Comparison of ENCODE assay signal across 8 mouse cellular contexts in genomic region chr15:79828366-79829035, GRCm38 (mm10). TPM values are rescaled to one million over a fixed set of nuclear protein-coding genes. Genes with fewer than 3 reads are reported as not detected.
DNase-seq lines count a peak whose midpoint lies in the region; ATAC-seq and TF ChIP-seq lines count a peak whose summit lies in the region.

No protein-coding gene starts in this region.

- H3K4me1 ChIP-seq in heart, embryonic 12.5 days (replicated peaks), result peaks cover 51% of the 10 kb centered on the region
- peaks cover 38% of the 10 kb centered on the region for H3K4me1 ChIP-seq in heart, embryonic 16.5 days (ENCODE audit: control insufficient read depth, insufficient read depth, low read length)
- H3K4me1 ChIP-seq in liver, embryonic 11.5 days (replicated peaks; ENCODE audit: control insufficient read depth, insufficient read depth, low read length), result peaks cover 18% of the 10 kb centered on the region
- no peaks in the 10 kb centered on the region for H3K4me1 ChIP-seq in stomach, postnatal 0 days (replicated peaks; ENCODE audit: control insufficient read depth, insufficient read depth)

- no peak overlapping the region for H3K27ac ChIP-seq in heart, embryonic 12.5 days (ENCODE audit: poor library complexity, severe bottlenecking)
- H3K27ac ChIP-seq in heart, embryonic 16.5 days (ENCODE audit: low read length), result no peak overlapping the region
- H3K27ac ChIP-seq in liver, embryonic 11.5 days (ENCODE audit: low read depth, low read length), result no peak overlapping the region
- no peak overlapping the region for H3K27ac ChIP-seq in stomach, postnatal 0 days (replicated peaks)

- H3K36me3 ChIP-seq in heart, embryonic 12.5 days, result peaks cover 42% of the 10 kb centered on the region
- H3K36me3 ChIP-seq in heart, embryonic 16.5 days (ENCODE audit: control insufficient read depth, insufficient read depth), result peaks cover 21% of the 10 kb centered on the region
- peaks cover 14% of the 10 kb centered on the region for H3K36me3 ChIP-seq in liver, embryonic 11.5 days (ENCODE audit: control insufficient read depth, insufficient read depth, low read length)
- H3K36me3 ChIP-seq in stomach, postnatal 0 days (ENCODE audit: control insufficient read depth, insufficient read depth, low read length), result peaks cover 19% of the 10 kb centered on the region

- H3K4me2 ChIP-seq in heart, embryonic 12.5 days, result peak overlapping the region; percentile 46
- peak overlapping the region; percentile 39; the same call in 1 of the 2 replicates for H3K4me2 ChIP-seq in heart, embryonic 16.5 days (ENCODE audit: low read depth, low read length)
- H3K4me2 ChIP-seq in liver, embryonic 11.5 days, result peak overlapping the region; percentile 43
- no peak overlapping the region for H3K4me2 ChIP-seq in stomach, postnatal 0 days (replicated peaks; ENCODE audit: low read depth)

- intact Hi-C loops in heart, postnatal 25 days (cut with DNase I), result loop anchor here (2.0 kb wide), 1 partner anchor 74 kb away; no protein-coding TSS in a partner anchor

- 0 out of 2 replicates have a peak, but pooled peaks have one; percentile 19 for ATAC-seq in heart, embryonic 12.5 days (ENCODE audit: insufficient number of reproducible peaks, low FRiP score)
- ATAC-seq in heart, embryonic 16.5 days (replicated peaks; ENCODE audit: extremely low read depth, insufficient read depth, low FRiP score), result no peak
- ATAC-seq in liver, embryonic 11.5 days (replicated peaks; ENCODE audit: low FRiP score), result no peak
- no peak for ATAC-seq in stomach, postnatal 0 days (ENCODE audit: low FRiP score, low TSS enrichment)
- no peak for ATAC-seq in erythroid progenitor cell, adult 5-6 weeks (replicated peaks; ENCODE audit: low FRiP score, poor library complexity, severe bottlenecking)

- WGBS in heart, embryonic 12.5 days, result 49% methylated on average over 46 of the region's 46 CpGs
- 54% methylated on average over 46 of the region's 46 CpGs for WGBS in heart, embryonic 16.5 days
- 51% methylated on average over 46 of the region's 46 CpGs for WGBS in liver, embryonic 11.5 days
- 57% methylated on average over 46 of the region's 46 CpGs for WGBS in stomach, postnatal 0 days

- no peaks in the 10 kb centered on the region for H3K27me3 ChIP-seq in heart, embryonic 12.5 days (replicated peaks)
- H3K27me3 ChIP-seq in heart, embryonic 16.5 days (ENCODE audit: control insufficient read depth, insufficient read depth, low read length), result no peaks in the 10 kb centered on the region
- peaks cover 2% of the 10 kb centered on the region; the same call in 1 of the 2 replicates for H3K27me3 ChIP-seq in liver, embryonic 11.5 days (replicated peaks; ENCODE audit: control insufficient read depth, insufficient read depth, low read length)
- H3K27me3 ChIP-seq in stomach, postnatal 0 days (ENCODE audit: control insufficient read depth, insufficient read depth, low read length), result no peaks in the 10 kb centered on the region

- 0 out of 2 replicates have a peak overlapping the region, but pooled peaks have one; percentile 9 for H3K4me3 ChIP-seq in heart, embryonic 12.5 days
- no peak overlapping the region for H3K4me3 ChIP-seq in heart, embryonic 16.5 days (ENCODE audit: low read length)
- H3K4me3 ChIP-seq in liver, embryonic 11.5 days (ENCODE audit: low read depth, low read length), result no peak overlapping the region
- no peak overlapping the region for H3K4me3 ChIP-seq in stomach, postnatal 0 days (ENCODE audit: low read depth, low read length)

- H3K9ac ChIP-seq in heart, embryonic 12.5 days, result no peak overlapping the region
- H3K9ac ChIP-seq in heart, embryonic 16.5 days (ENCODE audit: low read length), result peak overlapping the region; percentile 17; the same call in 1 of the 2 replicates
- H3K9ac ChIP-seq in liver, embryonic 11.5 days (ENCODE audit: low read depth, low read length), result no peak overlapping the region
- peak overlapping the region; percentile 31; the same call in 1 of the 2 replicates for H3K9ac ChIP-seq in stomach, postnatal 0 days (ENCODE audit: low read length)

- H3K9me3 ChIP-seq in heart, embryonic 12.5 days (replicated peaks), result no peaks in the 10 kb centered on the region
- no peaks in the 10 kb centered on the region for H3K9me3 ChIP-seq in heart, embryonic 16.5 days (replicated peaks; ENCODE audit: control insufficient read depth, low read length)
- H3K9me3 ChIP-seq in liver, embryonic 11.5 days (ENCODE audit: control insufficient read depth, low read length), result no peaks in the 10 kb centered on the region
- H3K9me3 ChIP-seq in stomach, postnatal 0 days (ENCODE audit: control insufficient read depth, low read length), result no peaks in the 10 kb centered on the region

- TF ChIP-seq CTCF in stomach, postnatal 0 days (IDR thresholded peaks at IDR 0.05; ENCODE audit: low read depth), result peak; percentile 65

- TF ChIP-seq EP300 in stomach, postnatal 0 days (optimal IDR thresholded peaks at IDR 0.05), result no peak

- DNase-seq in heart, postnatal 25 days (ENCODE audit: low spot score), result no peak
- DNase-seq in thymus, postnatal 14 days, result peak; percentile 44
- DNase-seq in thymus, adult 18-20 months, result no peak
- DNase-seq in liver, embryonic 11.5 days (ENCODE audit: low spot score), result no peak
- peak; percentile 46 for DNase-seq in stomach, postnatal 0 days (ENCODE audit: low spot score)

RNA-seq across cellular contexts. Expression of gene Npcd, which starts 5.5 kb away (rescaled TPM):
- polyA plus RNA-seq in heart, embryonic 12.5 days (2016; fragmentation: Nextera tagmentation; extraction: Ambion mirVana), result 0.21 TPM in 1 of 2 replicates, not detected in the other
- total RNA-seq in heart, postnatal 25 days (2021), result under 1 TPM in 1 of 2 experiments, not detected in 1; 0.26 TPM
- polyA plus RNA-seq in heart, embryonic 16.5 days (2015; fragmentation: Nextera tagmentation; extraction: Ambion mirVana), result not detected in 2 replicates
- not detected in 2 replicates for polyA plus RNA-seq in liver, embryonic 11.5 days (2014; fragmentation: Nextera tagmentation; extraction: Ambion mirVana)
- polyA plus RNA-seq in stomach, postnatal 0 days (2015; fragmentation: Nextera tagmentation; extraction: Ambion mirVana), result 0.81 TPM in 1 of 2 replicates, not detected in the other
- total RNA-seq in erythroid progenitor cell, adult 5-6 weeks (2015; ENCODE audit: low replicate concordance), result not detected in 2 replicates
- not detected in 2 replicates for total RNA-seq in erythroid progenitor cell, adult 5-6 weeks (2017; ENCODE audit: low replicate concordance)

RNA-seq across cellular contexts. Expression of gene Cbx6, which starts 6.0 kb away (rescaled TPM):
- polyA plus RNA-seq in heart, embryonic 12.5 days (2016; fragmentation: Nextera tagmentation; extraction: Ambion mirVana), result 34.5 and 38.0 TPM in 2 replicates
- 10 to 100 TPM; 27.9 to 33.5 TPM for total RNA-seq in heart, postnatal 25 days (2021)
- polyA plus RNA-seq in heart, embryonic 16.5 days (2015; fragmentation: Nextera tagmentation; extraction: Ambion mirVana), result 57.0 and 59.0 TPM in 2 replicates
- 16.3 and 16.8 TPM in 2 replicates for polyA plus RNA-seq in liver, embryonic 11.5 days (2014; fragmentation: Nextera tagmentation; extraction: Ambion mirVana)
- polyA plus RNA-seq in stomach, postnatal 0 days (2015; fragmentation: Nextera tagmentation; extraction: Ambion mirVana), result 33.3 and 34.8 TPM in 2 replicates
- 13.8 and 20.2 TPM in 2 replicates for total RNA-seq in erythroid progenitor cell, adult 5-6 weeks (2015; ENCODE audit: low replicate concordance)
- 21.8 and 38.9 TPM in 2 replicates for total RNA-seq in erythroid progenitor cell, adult 5-6 weeks (2017; ENCODE audit: low replicate concordance)

RNA-seq across cellular contexts. Expression of gene Nptxr, which starts 23.9 kb away (rescaled TPM):
- polyA plus RNA-seq in heart, embryonic 12.5 days (2016; fragmentation: Nextera tagmentation; extraction: Ambion mirVana), result 2.6 and 2.7 TPM in 2 replicates
- total RNA-seq in heart, postnatal 25 days (2021), result 1 to 10 TPM; 1.5 to 1.8 TPM
- 2.2 and 2.8 TPM in 2 replicates for polyA plus RNA-seq in heart, embryonic 16.5 days (2015; fragmentation: Nextera tagmentation; extraction: Ambion mirVana)
- polyA plus RNA-seq in liver, embryonic 11.5 days (2014; fragmentation: Nextera tagmentation; extraction: Ambion mirVana), result 0.27 and 0.43 TPM in 2 replicates
- 2.0 and 2.5 TPM in 2 replicates for polyA plus RNA-seq in stomach, postnatal 0 days (2015; fragmentation: Nextera tagmentation; extraction: Ambion mirVana)
- total RNA-seq in erythroid progenitor cell, adult 5-6 weeks (2015; ENCODE audit: low replicate concordance), result not detected in 2 replicates
- total RNA-seq in erythroid progenitor cell, adult 5-6 weeks (2017; ENCODE audit: low replicate concordance), result 0.53 TPM in 1 of 2 replicates, not detected in the other

RNA-seq across cellular contexts. Expression of gene Dnal4, which starts 50.9 kb away (rescaled TPM):
- 37.1 TPM in 2 replicates for polyA plus RNA-seq in heart, embryonic 12.5 days (2016; fragmentation: Nextera tagmentation; extraction: Ambion mirVana)
- 10 to 100 TPM; 20.5 to 22.9 TPM for total RNA-seq in heart, postnatal 25 days (2021)
- 43.5 and 45.3 TPM in 2 replicates for polyA plus RNA-seq in heart, embryonic 16.5 days (2015; fragmentation: Nextera tagmentation; extraction: Ambion mirVana)
- polyA plus RNA-seq in liver, embryonic 11.5 days (2014; fragmentation: Nextera tagmentation; extraction: Ambion mirVana), result 25.0 and 28.6 TPM in 2 replicates
- polyA plus RNA-seq in stomach, postnatal 0 days (2015; fragmentation: Nextera tagmentation; extraction: Ambion mirVana), result 30.5 and 31.4 TPM in 2 replicates
- total RNA-seq in erythroid progenitor cell, adult 5-6 weeks (2015; ENCODE audit: low replicate concordance), result 1.8 TPM in 1 of 2 replicates, not detected in the other
- total RNA-seq in erythroid progenitor cell, adult 5-6 weeks (2017; ENCODE audit: low replicate concordance), result 0.30 and 1.7 TPM in 2 replicates

Comparison
In these comparisons a context has a peak if more than half of its experiments do, and no peak if none do; other contexts are left out.
1. H3K9ac ChIP-seq: peak in heart, embryonic 16.5 days (single experiment) and stomach, postnatal 0 days (single experiment); none in heart, embryonic 12.5 days (single experiment) and liver, embryonic 11.5 days (single experiment).
2. DNase-seq: peak in thymus, postnatal 14 days (single experiment) and stomach, postnatal 0 days (single experiment); none in heart, postnatal 25 days (single experiment), thymus, adult 18-20 months (0 of 2) and liver, embryonic 11.5 days (single experiment).